20 mouse cellular contexts compared by ENCODE assay signal in genomic region chr6:148693329-148693728, GRCm38 (mm10).
DNase-seq lines count a peak whose midpoint lies in the region; ATAC-seq and TF ChIP-seq lines count a peak whose summit lies in the region.
"Had no signal": no experiment of that assay in that cellular context is flagged by ENCODE, and none has a peak within 500 bp of the region (broad histone marks: within the 10 kb centered on the region; RNA-seq: fewer than 3 reads in every experiment).

No protein-coding gene starts in this region.

- no peaks in the 10 kb centered on the region; the same call in 1 of the 2 replicates for H3K4me1 ChIP-seq in liver, embryonic 11.5 days (replicated peaks; ENCODE audit: control insufficient read depth, insufficient read depth, low read length)
- H3K4me1 ChIP-seq in liver, postnatal 0 days (ENCODE audit: insufficient read depth): no peaks in the 10 kb centered on the region
- H3K4me1 ChIP-seq in heart, embryonic 15.5 days (replicated peaks): peaks cover 3% of the 10 kb centered on the region
- H3K4me1 ChIP-seq in intestine, embryonic 16.5 days (ENCODE audit: control insufficient read depth, insufficient read depth, low read length): no peaks in the 10 kb centered on the region; the same call in 1 of the 2 replicates
- no peaks in the 10 kb centered on the region for H3K4me1 ChIP-seq in midbrain, postnatal 0 days (ENCODE audit: insufficient read depth, low read length)
- H3K4me1 ChIP-seq in lung, adult 2 months (ENCODE audit: control insufficient read depth, insufficient read depth, low read length): no peaks in the 10 kb centered on the region
- H3K4me1 ChIP-seq: embryonic facial prominence, embryonic 15.5 days; hindbrain, embryonic 13.5 days; limb, embryonic 12.5 days; liver, embryonic 12.5 days; midbrain, embryonic 13.5 days had no signal

- H3K9me3 ChIP-seq in liver, embryonic 11.5 days (ENCODE audit: control insufficient read depth, low read length): no peaks in the 10 kb centered on the region
- H3K9me3 ChIP-seq in liver, postnatal 0 days (ENCODE audit: low read length): no peaks in the 10 kb centered on the region
- H3K9me3 ChIP-seq in heart, embryonic 15.5 days (replicated peaks): no peaks in the 10 kb centered on the region
- H3K9me3 ChIP-seq in intestine, embryonic 16.5 days (ENCODE audit: control insufficient read depth, low read length): no peaks in the 10 kb centered on the region
- no peaks in the 10 kb centered on the region for H3K9me3 ChIP-seq in midbrain, postnatal 0 days (ENCODE audit: low read length)
- H3K9me3 ChIP-seq: embryonic facial prominence, embryonic 15.5 days; hindbrain, embryonic 13.5 days; limb, embryonic 12.5 days; liver, embryonic 12.5 days; midbrain, embryonic 13.5 days had no signal

- no peak overlapping the region for H3K27ac ChIP-seq in liver, embryonic 11.5 days (ENCODE audit: low read depth, low read length)
- H3K27ac ChIP-seq in liver, postnatal 0 days (ENCODE audit: low read depth): no peak overlapping the region
- 0 out of 2 replicates have a peak overlapping the region, but pooled peaks have one; percentile 12 for H3K27ac ChIP-seq in heart, embryonic 15.5 days
- H3K27ac ChIP-seq in intestine, embryonic 16.5 days (ENCODE audit: low read length): no peak overlapping the region
- H3K27ac ChIP-seq in midbrain, postnatal 0 days (ENCODE audit: low read depth, low read length): no peak overlapping the region
- H3K27ac ChIP-seq: embryonic facial prominence, embryonic 15.5 days; hindbrain, embryonic 13.5 days; limb, embryonic 12.5 days; liver, embryonic 12.5 days; midbrain, embryonic 13.5 days had no signal

- no peaks in the 10 kb centered on the region for H3K36me3 ChIP-seq in liver, embryonic 11.5 days (ENCODE audit: control insufficient read depth, insufficient read depth, low read length)
- H3K36me3 ChIP-seq in liver, postnatal 0 days (replicated peaks; ENCODE audit: insufficient read depth, low read length): no peaks in the 10 kb centered on the region
- H3K36me3 ChIP-seq in heart, embryonic 15.5 days: no peaks in the 10 kb centered on the region
- H3K36me3 ChIP-seq in intestine, embryonic 16.5 days (ENCODE audit: control insufficient read depth, insufficient read depth, low read length): no peaks in the 10 kb centered on the region
- H3K36me3 ChIP-seq in midbrain, postnatal 0 days (ENCODE audit: insufficient read depth, low read length): no peaks in the 10 kb centered on the region
- H3K36me3 ChIP-seq: embryonic facial prominence, embryonic 15.5 days; hindbrain, embryonic 13.5 days; limb, embryonic 12.5 days; liver, embryonic 12.5 days; midbrain, embryonic 13.5 days had no signal

- no peak for TF ChIP-seq EP300 in liver, postnatal 0 days (IDR thresholded peaks at IDR 0.05; ENCODE audit: low read depth)

- no peaks in the 10 kb centered on the region for H3K27me3 ChIP-seq in liver, embryonic 11.5 days (replicated peaks; ENCODE audit: control insufficient read depth, insufficient read depth, low read length)
- no peaks in the 10 kb centered on the region for H3K27me3 ChIP-seq in liver, postnatal 0 days (ENCODE audit: insufficient read depth, low read length)
- no peaks in the 10 kb centered on the region for H3K27me3 ChIP-seq in heart, embryonic 15.5 days
- no peaks in the 10 kb centered on the region for H3K27me3 ChIP-seq in intestine, embryonic 16.5 days (replicated peaks; ENCODE audit: control insufficient read depth, insufficient read depth, low read length)
- H3K27me3 ChIP-seq in midbrain, postnatal 0 days (ENCODE audit: insufficient read depth, low read length): no peaks in the 10 kb centered on the region
- H3K27me3 ChIP-seq: embryonic facial prominence, embryonic 15.5 days; hindbrain, embryonic 13.5 days; limb, embryonic 12.5 days; midbrain, embryonic 13.5 days had no signal

- 0 out of 2 replicates have a peak, but pooled peaks have one; percentile 26 for ATAC-seq in liver, embryonic 11.5 days (replicated peaks; ENCODE audit: low FRiP score)
- ATAC-seq in liver, postnatal 0 days: no peak
- peak; percentile 53; the same call in 1 of the 2 replicates for ATAC-seq in heart, embryonic 15.5 days (replicated peaks; ENCODE audit: insufficient number of reproducible peaks, insufficient read depth, low FRiP score, low read depth)
- ATAC-seq in intestine, embryonic 16.5 days: 0 out of 2 replicates have a peak, but pooled peaks have one; percentile 38
- ATAC-seq in midbrain, postnatal 0 days (ENCODE audit: low FRiP score): no peak
- ATAC-seq: activated CD4-positive, CD25-positive, alpha-beta regulatory T cell, adult 4 months; forebrain, embryonic 14.5 days; liver, embryonic 12.5 days; midbrain, embryonic 13.5 days had no signal

- DNase-seq in heart, adult 11 months: peak; percentile 89
- DNase-seq in heart, postnatal 25 days (ENCODE audit: low spot score): no peak
- DNase-seq in liver, embryonic 11.5 days (ENCODE audit: low spot score): no peak
- DNase-seq in liver, postnatal 0 days: no peak
- no peak for DNase-seq in midbrain, postnatal 0 days (ENCODE audit: low spot score)
- no peak for DNase-seq in lung, adult 2 months
- DNase-seq: adrenal gland, postnatal 25 days; cerebellum, adult 9-10 months; gastrocnemius, postnatal 10 days; kidney, postnatal 14 days; lung, embryonic 14.5 days had no signal

- no peak overlapping the region for H3K4me2 ChIP-seq in liver, embryonic 11.5 days
- no peak overlapping the region for H3K4me2 ChIP-seq in liver, postnatal 0 days (ENCODE audit: low read depth, low read length)
- H3K4me2 ChIP-seq in heart, embryonic 15.5 days: no peak overlapping the region
- H3K4me2 ChIP-seq in intestine, embryonic 16.5 days (ENCODE audit: low read depth, low read length): no peak overlapping the region
- H3K4me2 ChIP-seq in midbrain, postnatal 0 days (ENCODE audit: low read depth, low read length, poor library complexity, severe bottlenecking): no peak overlapping the region
- H3K4me2 ChIP-seq: embryonic facial prominence, embryonic 15.5 days; hindbrain, embryonic 13.5 days; limb, embryonic 12.5 days; liver, embryonic 12.5 days; lung, embryonic 14.5 days; midbrain, embryonic 13.5 days had no signal

- 36% methylated on average over 4 of the region's 4 CpGs for WGBS in liver, embryonic 11.5 days
- 42% methylated on average over 4 of the region's 4 CpGs for WGBS in liver, postnatal 0 days (ENCODE audit: insufficient replicate concordance)
- WGBS in heart, embryonic 15.5 days: 17% methylated on average over 4 of the region's 4 CpGs
- WGBS in intestine, embryonic 16.5 days: 17% methylated on average over 4 of the region's 4 CpGs
- WGBS in midbrain, postnatal 0 days: 46% methylated on average over 4 of the region's 4 CpGs
- WGBS in lung, adult 2 months: 27% methylated on average over 4 of the region's 4 CpGs

- TF ChIP-seq CTCF in liver, postnatal 0 days (IDR thresholded peaks at IDR 0.05; ENCODE audit: low read depth): no peak
- no peak for TF ChIP-seq CTCF in midbrain, postnatal 0 days (IDR thresholded peaks at IDR 0.05)
- TF ChIP-seq CTCF in lung, adult 2 months (IDR thresholded peaks at IDR 0.05; ENCODE audit: insufficient read depth, low read length): no peak

- H3K9ac ChIP-seq in liver, embryonic 11.5 days (ENCODE audit: low read depth, low read length): no peak overlapping the region
- no peak overlapping the region for H3K9ac ChIP-seq in liver, postnatal 0 days (replicated peaks)
- H3K9ac ChIP-seq in heart, embryonic 15.5 days: no peak overlapping the region
- no peak overlapping the region for H3K9ac ChIP-seq in intestine, embryonic 16.5 days (ENCODE audit: low read depth, low read length)
- no peak overlapping the region for H3K9ac ChIP-seq in midbrain, postnatal 0 days (replicated peaks; ENCODE audit: low read length, poor library complexity, severe bottlenecking)
- H3K9ac ChIP-seq: embryonic facial prominence, embryonic 15.5 days; hindbrain, embryonic 13.5 days; limb, embryonic 12.5 days; liver, embryonic 12.5 days; lung, embryonic 14.5 days; midbrain, embryonic 13.5 days had no signal

- H3K4me3 ChIP-seq in liver, embryonic 11.5 days (ENCODE audit: low read depth, low read length): no peak overlapping the region
- H3K4me3 ChIP-seq in liver, postnatal 0 days (ENCODE audit: low read depth, low read length): no peak overlapping the region
- no peak overlapping the region for H3K4me3 ChIP-seq in heart, embryonic 15.5 days
- no peak overlapping the region for H3K4me3 ChIP-seq in intestine, embryonic 16.5 days (ENCODE audit: low read length)
- no peak overlapping the region for H3K4me3 ChIP-seq in midbrain, postnatal 0 days (ENCODE audit: low read depth, low read length)
- H3K4me3 ChIP-seq in lung, adult 2 months (replicated peaks; ENCODE audit: extremely low read depth, low read depth, low read length): no peak overlapping the region
- H3K4me3 ChIP-seq: embryonic facial prominence, embryonic 15.5 days; hindbrain, embryonic 13.5 days; limb, embryonic 12.5 days; liver, embryonic 12.5 days; midbrain, embryonic 13.5 days had no signal

- intact Hi-C loops in heart, postnatal 25 days (cut with DNase I): no loop called here

- no peak for TF ChIP-seq POLR2A in lung, adult 2 months (IDR thresholded peaks at IDR 0.05; ENCODE audit: borderline replicate concordance, extremely low read depth, low read depth, low read length)

Comparison
In these comparisons a context has a peak if more than half of its experiments do, and no peak if none do; other contexts are left out.
1. ATAC-seq: peak in liver, embryonic 11.5 days (single experiment), heart, embryonic 15.5 days (single experiment) and intestine, embryonic 16.5 days (single experiment); none in liver, postnatal 0 days (single experiment) and midbrain, postnatal 0 days (single experiment).